Mouse (Mus musculus) gastrocnemius, adult 2 months (tissue): ENCODE measurements around the gene Zranb2. TPM values are rescaled to one million over a fixed set of nuclear protein-coding genes. Genes with fewer than 3 reads are reported as not detected.

Source experiments
- DNase-seq: peaks from one replicate; pipeline ENCODE4 v3.0.0; 2022
- H3K27ac ChIP-seq: fragments of 200-600 bp; 2 replicates; pipeline ENCODE4 v1.8.1; 2022; ENCODE audit warnings: mild to moderate bottlenecking
- H3K4me3 ChIP-seq: fragments of 200-600 bp; 2 replicates; pipeline ENCODE4 v1.8.1; 2022; ENCODE audit warnings: mild to moderate bottlenecking, moderate library complexity
- CTCF ChIP-seq: fragments of 200-600 bp; IDR thresholded peaks from 2 replicates; pipeline ENCODE4 v1.8.1; 2022; ENCODE audit warnings: antibody characterized with exemption, mild to moderate bottlenecking, moderate library complexity
- intact Hi-C: fragments of 180-260 bp; cut with DNase I; formaldehyde crosslinking; loops from one replicate; pipeline ENCODE4 v1.15.1; 2025
- long read RNA-seq, 2 experiments: library from polyadenylated mRNA; stranded (forward); transcript quantifications; one replicate each; pipeline ENCODE4 v2.0.0; 2021
- total RNA-seq, 2 experiments: library from RNA; stranded (reverse); gene quantifications; 2 replicates each; pipeline ENCODE4 v1.2.3; 2021

Zranb2 gene
- 10 to 100 TPM; 52.0 to 60.5 TPM for total RNA-seq
- long read RNA-seq, experiment 1, transcript Zranb2-202 (11 exons, 2,737 nt) = minor isoform, 8 of 164 reads
- long read RNA-seq, experiment 1, transcript Zranb2-203 (10 exons, 2,924 nt) = major isoform, 143 of 164 reads
- long read RNA-seq, experiment 1, partial matches to known transcripts = 1 of 164 reads
- long read RNA-seq, experiment 1, other reads (novel, unspliced or antisense) = 11 of 164 reads
- long read RNA-seq, experiment 2, transcript Zranb2-203 (10 exons, 2,924 nt) = major isoform, 124 of 145 reads
- long read RNA-seq, experiment 2, partial matches to known transcripts = 1 of 145 reads
- long read RNA-seq, experiment 2, other reads (novel, unspliced or antisense) = 15 of 145 reads

DNA sequence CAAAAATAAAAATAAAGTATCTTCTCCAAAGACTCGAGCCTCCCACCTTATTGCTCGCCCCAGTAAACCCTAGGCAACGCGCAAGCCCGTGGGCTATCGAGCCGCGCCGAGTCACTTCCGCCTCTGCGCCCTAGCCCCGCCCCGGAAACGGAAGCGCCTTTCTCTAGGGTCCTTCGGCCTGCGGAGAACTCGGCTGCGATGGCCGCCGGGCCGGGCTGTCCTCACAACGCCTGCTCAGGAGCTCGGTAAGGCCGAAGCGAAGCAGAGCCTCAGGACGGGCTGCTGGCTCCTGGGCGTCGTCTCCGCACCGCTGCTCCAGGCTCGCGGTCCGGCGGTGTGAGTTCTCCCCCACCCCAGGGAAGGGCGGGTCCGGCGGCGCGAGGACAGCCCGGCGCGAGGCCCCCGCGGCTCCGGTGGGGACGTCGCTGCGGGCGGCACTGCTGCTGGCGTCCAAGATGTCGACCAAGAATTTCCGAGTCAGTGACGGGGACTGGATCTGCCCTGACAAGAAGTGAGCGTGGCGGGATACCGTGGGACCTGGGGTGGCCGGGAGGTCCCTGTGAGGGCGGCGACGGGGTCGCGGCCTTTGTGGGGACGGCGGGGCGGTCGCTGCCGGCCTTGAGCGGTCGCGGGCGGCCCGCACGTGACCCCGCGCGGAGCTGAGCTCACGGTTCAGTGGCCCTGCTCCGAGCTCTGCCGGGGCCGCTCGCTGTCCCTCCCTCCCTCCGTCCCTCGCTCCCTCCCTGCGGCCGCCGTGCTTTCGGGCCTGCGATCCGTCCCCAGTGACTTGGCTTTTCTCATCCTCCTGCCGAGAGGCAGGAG, at the start of gene Zranb2:
Zranb2 (plus strand) TSS at position 197 of the 822 bp plus-strand sequence.
- intact Hi-C loops = loop anchor here (10.0 kb wide), 1 partner anchor 501 kb away; the partner anchor contains the start of genes Lrrc40 and Srsf11
- Histone ChIP-seq H3K27ac (peak within 1 kb of the TSS; percentile 99), H3K4me3 (peak within 1 kb of the TSS; percentile 97)
- DNase-seq = peak; percentile 97
- TF ChIP-seq CTCF = no peak

DNA sequence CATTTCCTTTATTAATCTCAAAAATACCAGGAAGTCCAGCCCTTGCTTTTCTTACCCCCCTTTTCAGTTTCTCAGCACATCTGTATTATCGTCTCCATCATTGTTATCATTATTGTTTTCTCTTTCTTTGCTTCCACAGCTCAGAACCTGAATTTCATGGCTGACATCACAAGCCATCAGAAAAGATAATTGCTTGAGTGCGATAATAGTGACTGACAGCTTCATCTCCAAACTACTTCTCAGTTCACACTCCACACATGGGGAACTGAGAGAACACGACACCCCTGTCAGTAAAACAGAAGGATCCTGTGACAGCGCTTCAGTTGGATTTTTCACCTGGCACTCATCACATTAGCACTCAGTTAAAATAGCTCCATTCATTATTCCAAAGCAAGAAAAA, 41.9 kb upstream of the Zranb2 start:
- intact Hi-C loops = no loop called here
- no peak overlapping the region for H3K27ac ChIP-seq
- DNase-seq = no peak
- no peak overlapping the region for H3K4me3 ChIP-seq
- TF ChIP-seq CTCF = no peak

DNA sequence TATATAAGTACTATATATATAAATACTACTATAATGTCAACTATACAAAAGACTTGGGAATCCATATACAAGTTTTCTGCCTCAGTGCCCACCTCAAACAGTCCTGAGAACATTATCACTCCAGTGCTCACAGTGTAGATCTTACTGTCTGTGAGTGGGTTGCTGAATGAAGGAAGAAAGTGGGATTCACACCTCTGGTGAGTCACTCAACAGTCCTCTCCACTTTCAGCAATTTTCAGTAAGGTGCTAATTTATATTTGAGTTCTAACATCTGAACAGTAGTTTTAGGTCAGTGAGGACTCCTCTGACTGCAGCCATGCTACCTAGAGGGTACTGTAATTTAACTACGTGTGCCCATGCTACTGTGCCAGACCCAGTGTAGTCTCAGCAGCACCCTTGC, 31.7 kb upstream of the Zranb2 start:
- no peak for TF ChIP-seq CTCF
- intact Hi-C loops = no loop called here
- no peak for DNase-seq
- Histone ChIP-seq H3K4me3 (no peak overlapping the region), H3K27ac (no peak overlapping the region)

DNA sequence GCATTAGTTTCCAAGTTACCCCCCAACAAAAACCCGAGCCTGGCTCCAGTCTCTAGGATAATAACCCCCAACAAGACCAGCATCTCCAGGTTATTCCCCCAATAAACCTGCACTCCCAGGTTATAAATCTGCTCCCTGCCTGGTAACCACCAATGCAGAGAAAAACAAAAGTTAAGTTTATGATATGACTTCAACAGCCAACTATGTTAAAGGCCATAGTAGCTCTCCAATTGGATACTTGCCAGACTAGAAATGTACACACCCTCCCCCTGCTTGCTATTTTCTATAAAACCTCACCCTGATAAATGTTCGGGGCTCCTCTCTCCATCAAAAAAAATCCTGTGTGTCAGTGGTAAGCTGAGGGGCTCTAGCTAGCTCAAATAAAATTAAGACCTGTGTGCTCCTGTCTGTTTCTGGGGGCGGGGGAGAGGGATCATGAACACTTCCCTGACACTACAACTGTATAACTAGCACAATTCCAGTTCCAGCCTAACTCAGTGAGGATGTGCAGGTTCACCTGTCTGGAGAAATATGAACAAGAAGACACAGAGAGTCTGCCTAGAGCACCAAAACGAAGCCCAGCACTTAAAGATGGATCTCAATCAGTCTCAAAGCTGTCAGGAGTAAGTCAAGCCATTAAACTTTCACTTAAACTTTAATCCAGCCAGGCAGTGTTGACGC, 19.7 kb upstream of the Zranb2 start:
- intact Hi-C loops = no loop called here
- Histone ChIP-seq H3K4me3 (no peak overlapping the region), H3K27ac (no peak overlapping the region)
- DNase-seq = no peak
- TF ChIP-seq CTCF = no peak

DNA sequence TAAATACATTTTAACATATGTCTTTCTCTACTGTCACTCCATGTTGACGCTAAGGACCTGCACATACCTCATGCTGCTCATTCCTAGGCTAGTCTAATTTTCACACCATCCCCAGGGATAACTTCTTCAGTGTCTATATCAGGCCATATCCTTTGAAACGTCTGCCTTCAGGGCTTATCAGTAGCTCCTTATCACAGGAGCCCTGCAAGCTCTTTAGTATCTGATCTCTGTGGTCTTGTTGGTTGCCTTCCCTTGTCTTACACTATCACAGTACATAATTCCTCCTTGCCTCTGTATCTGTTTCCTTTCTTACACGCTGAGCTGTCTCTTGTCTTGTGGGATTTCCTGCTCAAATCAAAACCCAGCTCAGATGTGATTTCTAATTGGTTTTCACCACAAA, 17.5 kb upstream of the Zranb2 start:
- no peak for DNase-seq
- H3K27ac ChIP-seq = no peak overlapping the region
- intact Hi-C loops = no loop called here
- no peak overlapping the region for H3K4me3 ChIP-seq
- TF ChIP-seq CTCF = no peak

DNA sequence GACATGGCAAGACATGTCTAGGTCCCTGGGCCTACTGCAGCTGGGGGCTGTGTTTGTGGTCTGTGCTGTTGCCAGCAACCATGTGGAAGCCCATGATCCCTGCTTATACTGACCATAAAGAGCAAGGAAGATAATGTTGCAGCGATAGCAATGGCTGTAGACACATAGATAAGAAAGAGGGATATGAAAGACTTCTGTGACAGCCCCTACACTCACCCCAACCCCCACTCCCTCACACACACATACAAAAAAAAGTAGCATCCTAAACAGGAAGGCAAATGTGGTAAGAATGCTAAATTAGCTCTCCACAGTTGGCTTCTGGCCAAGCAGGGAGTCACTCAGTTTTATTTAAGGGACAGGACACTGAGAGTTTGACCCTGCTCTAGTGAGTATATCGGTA, 16.0 kb upstream of the Zranb2 start:
- DNase-seq = no peak
- intact Hi-C loops = no loop called here
- Histone ChIP-seq H3K4me3 (no peak overlapping the region), H3K27ac (no peak overlapping the region)
- no peak for TF ChIP-seq CTCF

DNA sequence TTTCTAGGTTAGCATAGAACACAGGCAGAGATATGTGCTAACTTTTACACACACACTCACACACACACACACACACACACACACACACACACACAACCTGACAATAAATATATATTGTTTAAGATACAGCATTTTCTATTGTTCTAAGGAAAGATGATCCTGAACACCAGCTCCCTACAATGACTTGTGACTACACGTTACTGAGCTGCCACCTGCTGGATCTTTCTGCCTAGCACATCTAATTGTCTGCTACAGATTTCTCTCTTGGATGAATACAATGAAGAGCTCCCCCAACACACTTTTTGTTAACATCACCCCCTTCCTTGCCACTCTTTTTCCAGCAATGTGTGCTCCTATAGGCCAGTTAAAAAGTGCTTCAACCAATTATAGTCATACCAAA, 13.5 kb upstream of the Zranb2 start:
- no peak overlapping the region for H3K27ac ChIP-seq
- intact Hi-C loops = no loop called here
- DNase-seq = no peak
- H3K4me3 ChIP-seq = no peak overlapping the region
- TF ChIP-seq CTCF = peak; percentile 34; the same call in 1 of the 2 replicates

DNA sequence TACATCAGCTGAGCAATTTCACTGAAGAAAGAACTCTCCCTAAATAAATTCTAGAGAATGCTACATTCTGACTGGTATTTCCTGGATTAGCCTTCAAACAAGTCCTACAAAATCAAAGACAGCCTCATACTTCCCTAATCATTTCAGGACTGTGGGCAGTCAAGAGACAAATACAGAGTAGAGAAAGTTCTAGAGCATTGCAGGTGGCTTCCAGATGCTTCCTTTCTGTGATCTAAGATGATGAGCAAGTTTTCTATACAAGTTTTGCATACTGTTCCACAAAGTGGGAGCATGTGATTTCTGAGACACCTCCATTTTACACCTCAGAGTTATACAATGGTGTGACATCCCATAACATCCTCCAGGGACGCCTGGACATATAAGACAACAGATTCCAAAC, 10.1 kb upstream of the Zranb2 start:
- no peak for DNase-seq
- TF ChIP-seq CTCF = no peak
- no peak overlapping the region for H3K27ac ChIP-seq
- intact Hi-C loops = no loop called here
- no peak overlapping the region for H3K4me3 ChIP-seq

DNA sequence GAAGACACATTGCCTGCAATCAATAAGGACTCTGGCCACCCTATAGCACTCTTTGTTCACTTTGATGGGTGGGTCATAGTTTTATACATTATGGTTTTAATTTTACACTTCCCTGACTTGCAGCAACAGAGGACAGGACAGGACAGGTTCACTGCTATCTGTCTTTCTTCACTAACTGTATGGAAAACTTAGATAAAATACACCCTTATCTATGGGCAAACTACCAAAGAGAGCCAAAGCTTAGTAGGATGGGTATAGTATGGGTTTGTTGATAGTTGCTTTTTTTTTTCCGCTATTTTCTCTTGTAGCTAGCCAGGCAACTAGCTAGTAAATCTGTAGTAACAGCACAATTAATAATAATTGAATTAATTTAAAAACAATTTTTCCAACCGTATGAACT, 2.4 kb upstream of the Zranb2 start:
- DNase-seq = no peak
- Histone ChIP-seq H3K4me3 (no peak overlapping the region), H3K27ac (no peak overlapping the region)
- intact Hi-C loops = loop anchor here (10.0 kb wide), 1 partner anchor 503 kb away; the partner anchor contains the start of genes Lrrc40 and Srsf11
- TF ChIP-seq CTCF = no peak

DNA sequence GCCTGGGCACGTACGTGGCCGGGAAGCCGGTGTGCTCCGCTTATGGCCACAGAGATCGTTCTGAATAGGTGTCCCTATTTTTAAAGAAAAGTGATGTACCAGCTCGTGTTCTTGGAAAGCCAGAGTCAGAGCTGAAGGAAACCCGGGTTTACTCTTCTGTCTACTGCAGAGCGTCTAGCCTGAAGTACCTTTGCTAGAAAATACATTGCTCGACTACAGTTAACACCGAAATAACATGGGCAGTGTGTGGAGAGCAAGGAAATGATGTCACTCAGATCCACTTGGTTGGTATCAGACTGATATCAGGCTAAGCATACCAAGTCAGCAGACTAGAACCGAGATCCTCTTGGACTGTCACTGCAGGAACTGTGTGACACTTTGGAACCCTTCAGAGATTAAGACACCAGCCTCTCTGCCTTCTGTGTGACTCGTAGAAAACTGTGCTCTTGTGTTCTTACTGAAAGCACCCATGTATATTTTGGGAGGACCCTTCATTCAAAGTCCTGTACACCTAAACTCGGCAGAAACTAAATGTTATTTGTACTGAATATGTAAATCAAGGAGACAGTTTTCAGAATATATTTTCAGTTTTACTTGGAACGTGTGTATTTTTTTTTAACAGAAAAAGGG, 941 bp downstream of the Zranb2 start:
- peak overlapping the region; percentile 99 for H3K27ac ChIP-seq
- H3K4me3 ChIP-seq = peak overlapping the region; percentile 97
- intact Hi-C loops = loop anchor here (10.0 kb wide), 1 partner anchor 500 kb away; the partner anchor contains the start of genes Lrrc40 and Srsf11
- TF ChIP-seq CTCF = no peak
- no peak for DNase-seq

DNA sequence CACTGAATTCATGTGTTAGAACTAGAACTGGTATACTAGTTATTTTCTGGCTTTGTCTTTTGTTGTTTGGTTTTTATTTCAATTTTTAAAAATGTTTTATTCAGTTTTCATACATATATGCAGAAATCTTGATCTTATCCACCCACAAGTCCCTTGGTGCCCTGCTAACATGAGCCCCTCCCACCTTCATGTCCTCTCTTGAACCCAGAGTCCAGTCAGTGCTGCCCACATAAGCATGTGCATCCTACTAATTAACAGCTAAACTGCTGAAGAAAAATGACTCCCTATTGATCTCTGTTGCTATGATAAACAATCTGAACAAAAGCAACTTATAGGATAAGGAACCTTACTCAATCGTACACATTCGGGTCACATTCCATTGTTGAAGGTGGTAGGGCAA, 15.4 kb downstream of the Zranb2 start:
- no peak for TF ChIP-seq CTCF
- H3K27ac ChIP-seq = no peak overlapping the region
- H3K4me3 ChIP-seq = no peak overlapping the region
- no peak for DNase-seq
- intact Hi-C loops = no loop called here

DNA sequence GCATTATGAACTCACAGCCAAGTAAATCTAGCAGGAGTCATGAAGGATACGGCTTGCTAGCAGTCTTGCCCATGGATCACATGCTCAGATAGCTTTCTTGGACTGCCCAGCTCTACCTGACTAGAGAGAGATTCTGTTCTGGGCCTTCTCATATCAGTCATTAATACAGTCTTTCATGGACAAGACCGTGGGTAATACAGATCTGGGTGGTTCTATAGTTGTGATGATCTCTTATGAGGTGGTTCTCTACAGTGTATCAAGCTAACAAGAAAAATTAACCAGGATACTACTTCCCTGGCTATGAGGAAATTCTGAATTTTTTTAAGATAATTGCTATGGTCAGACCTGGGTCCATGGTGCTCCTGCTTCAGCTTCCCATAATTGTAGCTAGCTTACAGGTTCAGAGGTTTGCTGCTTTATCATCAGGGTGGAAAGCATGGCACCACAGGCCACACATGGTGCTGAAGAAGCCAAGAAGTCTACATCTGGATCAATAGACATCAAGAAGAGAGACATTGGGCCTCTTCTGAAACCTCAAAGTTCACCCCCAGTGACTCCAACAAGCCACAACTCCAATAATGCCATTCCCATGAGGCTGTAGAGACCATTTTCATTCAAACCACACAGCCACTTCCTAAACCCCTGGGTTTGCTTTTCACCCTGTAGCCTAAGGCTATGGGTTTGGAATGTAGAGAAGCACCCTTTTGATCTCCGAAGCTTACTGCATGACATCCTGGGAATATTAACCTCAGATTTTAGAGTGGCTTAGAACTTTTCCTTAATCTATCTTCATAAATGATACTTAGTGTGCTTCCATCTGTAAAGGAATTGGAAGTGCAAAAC, 16.0 kb downstream of the Zranb2 start:
- Histone ChIP-seq H3K27ac (no peak overlapping the region), H3K4me3 (no peak overlapping the region)
- TF ChIP-seq CTCF = no peak
- intact Hi-C loops = no loop called here
- DNase-seq = no peak
